Comparison of ENCODE assay signal across 1 mouse cellular context in the genomic region with DNA sequence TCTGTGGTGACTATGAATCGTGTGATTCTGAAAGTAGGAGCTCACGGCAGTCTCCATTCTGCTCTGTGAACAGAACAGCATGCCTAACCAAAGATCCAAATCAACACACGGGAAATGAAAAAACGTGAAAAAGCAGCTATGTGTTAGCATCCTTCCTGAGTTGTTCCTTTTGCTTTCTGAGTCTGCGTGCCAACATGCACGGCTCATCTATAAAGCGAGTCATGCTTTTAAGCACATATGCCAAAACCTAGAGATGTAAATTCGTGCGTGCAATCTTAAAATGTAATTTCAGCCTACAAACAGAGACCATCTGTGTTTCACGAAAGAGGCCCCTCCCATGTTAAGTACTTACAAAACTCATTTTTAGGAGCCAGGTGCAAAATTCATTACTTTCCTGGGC.
TF ChIP-seq lines count a peak whose summit lies in the region.

No protein-coding gene starts in this region.

TF ChIP-seq in CH12.LX, 34 proteins besides CTCF, POLR2A, EP300 and RAD21 (continued from another document):
- no peak for TF ChIP-seq USF1 (IDR thresholded peaks at IDR 0.05; ENCODE audit: low read depth, low read length)
- TF ChIP-seq ZNF384 (IDR thresholded peaks at IDR 0.05; ENCODE audit: low read depth, low read length) = no peak
- no peak for TF ChIP-seq GABPA (IDR thresholded peaks at IDR 0.05; ENCODE audit: insufficient replicate concordance, low read depth, low read length)
- TF ChIP-seq POLR2AphosphoS2 (IDR thresholded peaks at IDR 0.05; ENCODE audit: low read depth, low read length) = no peak
- TF ChIP-seq PAX5 (IDR thresholded peaks at IDR 0.05; ENCODE audit: low read length) = no peak
TF ChIP-seq in CH12.LX: peak in this region for 0.
